Mouse (Mus musculus) MEL (cell line): ENCODE measurements around the gene Spata17. TPM values are rescaled to one million over a fixed set of nuclear protein-coding genes. Genes with fewer than 3 reads are reported as not detected.

Experiments
- DNase-seq: peaks from one replicate; pipeline ENCODE4 v3.0.0; 2011; ENCODE audit warnings: low read depth, low spot score
- H3K27ac ChIP-seq: 2 replicates; pipeline ENCODE4 v1.5.1; 2012; ENCODE audit warnings: low read depth, mild to moderate bottlenecking, control low read depth, low read length, moderate library complexity; ENCODE audit not compliant: control insufficient read depth
- H3K27me3 ChIP-seq, 2 experiments: fragments of 150-350 bp in 1 of 2; sonication (generic) in 1 of 2; 2 replicates each; pipeline ENCODE4 v1.6.1; 2012; ENCODE audit warnings: low read length in 2 of 2, mild to moderate bottlenecking in 2 of 2, improper control_type of control experiment in 1 of 2, moderate library complexity in 1 of 2; ENCODE audit not compliant: insufficient read depth in 2 of 2, control insufficient read depth in 1 of 2
- H3K36me3 ChIP-seq, 2 experiments: 2 replicates each; pipeline ENCODE4 v1.6.1; 2012 to 2014; ENCODE audit warnings: low read length in 2 of 2, improper control_type of control experiment in 1 of 2, inconsistent platforms in 1 of 2, mild to moderate bottlenecking in 1 of 2; ENCODE audit not compliant: insufficient read depth in 2 of 2, control insufficient read depth in 1 of 2
- H3K4me1 ChIP-seq, 2 experiments: fragments of 150-350 bp in 1 of 2; sonication (generic) in 1 of 2; 2 replicates each; pipeline ENCODE4 v1.6.1; 2012; ENCODE audit warnings: low read length in 2 of 2, improper control_type of control experiment in 1 of 2, mild to moderate bottlenecking in 1 of 2; ENCODE audit not compliant: insufficient read depth in 2 of 2, control insufficient read depth in 1 of 2
- H3K4me3 ChIP-seq, 2 experiments: fragments of 150-350 bp in 1 of 2; sonication (generic) in 1 of 2; 2 replicates each; pipeline ENCODE4 v1.5.1; 2012; ENCODE audit warnings: low read depth in 2 of 2, low read length in 2 of 2, mild to moderate bottlenecking in 2 of 2, moderate library complexity in 2 of 2, control low read depth in 1 of 2, improper control_type of control experiment in 1 of 2; ENCODE audit not compliant: control insufficient read depth in 1 of 2, insufficient read depth in 1 of 2
- H3K79me2 ChIP-seq: 2 replicates; pipeline ENCODE4 v1.6.1; 2012; ENCODE audit warnings: mild to moderate bottlenecking, low read length, moderate library complexity; ENCODE audit not compliant: control insufficient read depth, poor library complexity, insufficient read depth
- H3K9ac ChIP-seq: 2 replicates; pipeline ENCODE4 v1.6.1; 2012; ENCODE audit warnings: low read depth, mild to moderate bottlenecking, control low read depth, low read length, moderate library complexity; ENCODE audit not compliant: control insufficient read depth, poor library complexity, severe bottlenecking
- H3K9me3 ChIP-seq: fragments of 150-350 bp; sonication (generic); replicated peaks from 2 replicates; pipeline ENCODE4 v1.6.1; 2012; ENCODE audit warnings: mild to moderate bottlenecking, low read length, improper control_type of control experiment, moderate library complexity; ENCODE audit not compliant: insufficient read depth
- E2F4 ChIP-seq: IDR thresholded peaks from 2 replicates; pipeline ENCODE4 v1.6.1; 2011; ENCODE audit warnings: low read depth, low read length, improper control_type of control experiment, borderline replicate concordance
- EP300 ChIP-seq, 2 experiments: IDR thresholded peaks; 2 replicates each; pipeline ENCODE4 v1.6.1; 2011; ENCODE audit warnings: improper control_type of control experiment in 2 of 2, low read length in 2 of 2, low read depth in 1 of 2, mild to moderate bottlenecking in 1 of 2
- GATA1 ChIP-seq: IDR thresholded peaks from 2 replicates; pipeline ENCODE4 v1.6.1; 2011; ENCODE audit warnings: low read depth, low read length, improper control_type of control experiment
- HCFC1 ChIP-seq: IDR thresholded peaks from 2 replicates; pipeline ENCODE4 v1.6.1; 2012; ENCODE audit warnings: low read depth, mild to moderate bottlenecking, inconsistent platforms, low read length, improper control_type of control experiment, moderate library complexity
- KAT2A ChIP-seq: conservative IDR thresholded peaks from 2 replicates; pipeline ENCODE4 v1.6.1; 2012; ENCODE audit warnings: low read depth, low read length, improper control_type of control experiment, inconsistent platforms
- MAFK ChIP-seq: IDR thresholded peaks from 2 replicates; pipeline ENCODE4 v1.6.1; 2011; ENCODE audit warnings: low read depth, mild to moderate bottlenecking, low read length, improper control_type of control experiment, borderline replicate concordance
- MAX ChIP-seq: IDR thresholded peaks from 2 replicates; pipeline ENCODE4 v1.6.1; 2011; ENCODE audit warnings: low read length, improper control_type of control experiment
- MEF2A ChIP-seq: IDR thresholded peaks from 2 replicates; pipeline ENCODE4 v1.6.1; 2014; ENCODE audit warnings: low read depth, mild to moderate bottlenecking, inconsistent platforms, low read length, improper control_type of control experiment; ENCODE audit not compliant: poor library complexity, insufficient replicate concordance, severe bottlenecking; ENCODE audit errors: extremely low read depth
- MYB ChIP-seq: IDR thresholded peaks from 2 replicates; pipeline ENCODE4 v1.6.1; 2011; ENCODE audit warnings: mild to moderate bottlenecking, low read depth, low read length, improper control_type of control experiment
- MYC ChIP-seq: IDR thresholded peaks from 2 replicates; pipeline ENCODE4 v1.6.1; 2011; ENCODE audit warnings: low read depth, mild to moderate bottlenecking, low read length, improper control_type of control experiment, moderate library complexity
- POLR2AphosphoS2 ChIP-seq: IDR thresholded peaks from 2 replicates; pipeline ENCODE4 v1.6.1; 2011; ENCODE audit warnings: low read length, improper control_type of control experiment
- RAD21 ChIP-seq: IDR thresholded peaks from 2 replicates; pipeline ENCODE4 v1.6.1; 2011; ENCODE audit warnings: mild to moderate bottlenecking, low read depth, low read length, improper control_type of control experiment
- RCOR1 ChIP-seq: IDR thresholded peaks from 2 replicates; pipeline ENCODE4 v1.6.1; 2012; ENCODE audit warnings: low read depth, mild to moderate bottlenecking, inconsistent platforms, low read length, improper control_type of control experiment
- SIN3A ChIP-seq: IDR thresholded peaks from 2 replicates; pipeline ENCODE4 v1.6.1; 2012; ENCODE audit warnings: low read length, improper control_type of control experiment, inconsistent platforms
- SMC3 ChIP-seq: IDR thresholded peaks from 2 replicates; pipeline ENCODE4 v1.6.1; 2011; ENCODE audit warnings: low read depth, low read length, improper control_type of control experiment
- TCF12 ChIP-seq: IDR thresholded peaks from 2 replicates; pipeline ENCODE4 v1.6.1; 2014; ENCODE audit warnings: low read depth, mild to moderate bottlenecking, inconsistent platforms, low read length, improper control_type of control experiment, moderate library complexity
- UBTF ChIP-seq: IDR thresholded peaks from 2 replicates; pipeline ENCODE4 v1.6.1; 2012; ENCODE audit warnings: low read depth, mild to moderate bottlenecking, inconsistent platforms, low read length, improper control_type of control experiment, moderate library complexity, borderline replicate concordance; ENCODE audit not compliant: insufficient read depth
- USF2 ChIP-seq, 2 experiments: IDR thresholded peaks; 2 replicates each; pipeline ENCODE4 v1.6.1; 2011 to 2012; ENCODE audit warnings: improper control_type of control experiment in 2 of 2, low read length in 2 of 2, borderline replicate concordance in 1 of 2, inconsistent platforms in 1 of 2, low read depth in 1 of 2, mild to moderate bottlenecking in 1 of 2; ENCODE audit not compliant: insufficient read depth in 1 of 2
- ZMIZ1 ChIP-seq: IDR thresholded peaks from 2 replicates; pipeline ENCODE4 v1.6.1; 2012; ENCODE audit warnings: low read depth, mild to moderate bottlenecking, inconsistent platforms, low read length, improper control_type of control experiment, moderate library complexity
- ZNF384 ChIP-seq: IDR thresholded peaks from 2 replicates; pipeline ENCODE4 v1.6.1; 2012; ENCODE audit warnings: low read depth, mild to moderate bottlenecking, inconsistent platforms, low read length, improper control_type of control experiment
- polyA plus RNA-seq, 2 experiments: library from polyadenylated mRNA; stranded (reverse) in 1 of 2; unstranded in 1 of 2; fragments of >175 nt in 1 of 2; fragments of >200 nt in 1 of 2; gene quantifications; 2 replicates each; pipeline versions ENCODE4 v1.2.1 to v1.2.4; 2012; ENCODE audit warnings: low replicate concordance in 2 of 2, low read depth in 1 of 2; ENCODE audit not compliant: insufficient read length in 2 of 2, insufficient read depth in 1 of 2, missing spikeins in 1 of 2
- total RNA-seq: library from RNA; depleted of rRNA; stranded (reverse); fragments of 300-350 nt; gene quantifications from 2 replicates; pipeline ENCODE4 v1.2.3, GENCODE M21; 2012

Gene Spata17
- total and polyA plus RNA-seq, 3 experiments, result 0.13 TPM; not detected in 2

- peaks cover 2 to 10% of the 10 kb centered on the region in 2 experiments for H3K36me3 ChIP-seq
- no peaks in the 10 kb centered on the region for H3K9me3 ChIP-seq
- TF ChIP-seq UBTF (no peak), RAD21 (no peak), MAX (no peak), MYB (no peak), MYC (no peak), TCF12 (no peak), POLR2AphosphoS2 (no peak), MAFK (no peak), ZMIZ1 (no peak), E2F4 (no peak), ZNF384 (no peak), RCOR1 (no peak), HCFC1 (no peak), GATA1 (no peak), SIN3A (no peak), KAT2A (no peak), SMC3 (no peak), EP300 (IDR thresholded peaks at IDR 0.05; ENCODE audit: low read depth in 1 of 2, low read length in 2 of 2) (no peak)
- no peak overlapping the region for H3K9ac ChIP-seq
- peaks cover 6% of the 10 kb centered on the region; the same call in 1 of the 2 replicates for H3K79me2 ChIP-seq
- no peak overlapping the region for H3K27ac ChIP-seq
- no peak overlapping the region for H3K4me3 ChIP-seq
- no peak for DNase-seq
- H3K4me1 ChIP-seq, result no peaks in the 10 kb centered on the region
- H3K27me3 ChIP-seq, result no peaks in the 10 kb centered on the region
These were observed 11.2 kb upstream of the Spata17 start for GRCm38 (mm10) chr1:187226328-187227025.

- no peak overlapping the region for H3K9ac ChIP-seq
- peaks cover 0 to 4% of the 10 kb centered on the region in 2 experiments; a peak in 2 of 4 replicates for H3K4me1 ChIP-seq
- H3K36me3 ChIP-seq, result peaks cover 5 to 14% of the 10 kb centered on the region in 2 experiments
- peaks cover 5% of the 10 kb centered on the region for H3K79me2 ChIP-seq
- H3K27me3 ChIP-seq, result no peaks in the 10 kb centered on the region
- H3K4me3 ChIP-seq, result no peak overlapping the region
- no peak overlapping the region for H3K27ac ChIP-seq
- H3K9me3 ChIP-seq, result no peaks in the 10 kb centered on the region
- TF ChIP-seq MEF2A, result no peak
- no peak for TF ChIP-seq SIN3A
- TF ChIP-seq USF2 (IDR thresholded peaks at IDR 0.05; ENCODE audit: borderline replicate concordance in 1 of 2, insufficient read depth in 1 of 2, low read depth in 1 of 2, low read length in 2 of 2), result no peak
- TF ChIP-seq TCF12, result no peak
- TF ChIP-seq HCFC1, result no peak
- DNase-seq, result no peak
These were observed 5.5 kb upstream of the Spata17 start for GRCm38 (mm10) chr1:187220756-187221155.
